Mouse (Mus musculus): Measurements from ENCODE around the gene Thbs2. TPM values are rescaled to one million over a fixed set of nuclear protein-coding genes. Genes with fewer than 3 reads are reported as not detected.

Thbs2 gene
- polyA plus RNA-seq, 1 experiment from 2014 or later, result 1.1 TPM

DNA sequence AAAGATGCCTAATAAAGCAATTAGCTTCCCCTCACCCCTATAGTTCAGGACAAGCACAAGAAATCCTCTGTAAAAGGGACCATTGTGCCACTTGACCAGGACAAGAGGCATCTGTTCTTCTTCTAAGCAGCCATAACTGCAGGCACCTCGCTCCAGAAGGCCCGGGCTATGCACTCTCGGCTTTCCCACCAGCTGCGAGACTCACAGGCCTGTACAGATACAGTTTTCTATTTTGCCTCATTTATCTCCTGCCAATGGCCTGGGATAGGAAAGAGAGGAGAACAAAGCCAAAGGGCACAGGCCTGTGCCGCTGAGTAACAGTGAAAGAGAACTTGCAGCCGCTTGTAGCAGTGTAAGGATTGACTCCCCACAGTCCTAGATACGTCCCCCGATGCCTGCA lies 20.7 kb upstream of the Thbs2 start:
- DNase-seq (no peak), ATAC-seq (ENCODE audit: low read depth) (no peak)

DNA sequence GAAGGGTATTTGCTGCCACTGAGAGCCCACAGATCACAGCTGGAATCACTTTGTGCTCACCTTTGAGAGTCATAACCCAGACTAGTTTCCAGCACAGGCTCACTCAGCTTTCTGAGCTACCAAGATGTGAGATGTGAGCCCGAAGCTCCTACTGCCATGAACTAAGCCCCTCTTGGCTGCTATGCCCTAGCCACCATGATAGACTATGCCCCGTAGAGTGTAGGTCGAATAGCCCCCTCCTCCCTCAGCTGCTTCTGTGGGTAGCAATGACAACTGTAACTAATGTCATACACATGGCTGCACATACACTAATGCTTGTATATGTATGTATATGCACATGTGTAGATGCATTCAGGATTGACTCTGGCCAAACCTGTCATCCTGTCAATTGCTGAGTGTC lies 20.3 kb upstream of the Thbs2 start:
- H3K36me3 ChIP-seq, result no peaks in the 10 kb centered on the region
- WGBS (ENCODE audit: insufficient replicate concordance), result 59% methylated on average over 3 of the region's 3 CpGs
- ATAC-seq (ENCODE audit: low read depth) (no peak), DNase-seq (no peak)
- H3K27me3 ChIP-seq, result no peaks in the 10 kb centered on the region
- H3K9me3 ChIP-seq (replicated peaks), result no peaks in the 10 kb centered on the region
- no peak overlapping the region for H3K27ac ChIP-seq
- no peak overlapping the region for H3K4me3 ChIP-seq (replicated peaks)
- no peak overlapping the region for H3K4me2 ChIP-seq
- H3K4me1 ChIP-seq (replicated peaks), result no peaks in the 10 kb centered on the region
- no peak overlapping the region for H3K9ac ChIP-seq

More for the DNA sequence above, 20.7 kb upstream of the Thbs2 start:
- Histone ChIP-seq H3K27me3 (no peaks in the 10 kb centered on the region), H3K27ac (no peak overlapping the region), H3K4me3 (replicated peaks) (no peak overlapping the region), H3K9me3 (replicated peaks) (no peaks in the 10 kb centered on the region), H3K36me3 (no peaks in the 10 kb centered on the region), H3K4me2 (no peak overlapping the region), H3K9ac (no peak overlapping the region), H3K4me1 (replicated peaks) (no peaks in the 10 kb centered on the region)
- 73% methylated on average over 8 of the region's 8 CpGs for WGBS (ENCODE audit: insufficient replicate concordance)

DNA sequence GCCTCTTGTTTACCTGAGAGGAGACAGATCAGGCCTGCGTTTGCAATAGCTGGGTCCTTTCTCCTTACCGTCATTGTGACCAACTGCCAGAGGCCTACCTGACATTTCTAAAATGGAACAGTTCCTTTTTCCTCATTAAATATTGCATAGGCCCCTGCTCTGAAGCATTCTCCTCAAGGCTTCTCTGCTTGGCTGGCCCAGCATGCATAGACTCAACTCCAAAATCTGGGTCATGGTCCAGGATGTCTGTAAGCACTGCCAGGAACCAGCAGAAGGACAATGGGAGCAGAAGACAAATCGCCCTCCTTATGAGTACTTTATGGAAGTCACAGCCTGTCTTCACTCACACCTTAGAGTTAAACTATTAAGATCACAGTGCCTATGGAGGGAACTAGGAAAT lies 17.7 kb upstream of the Thbs2 start:
- no peaks in the 10 kb centered on the region for H3K36me3 ChIP-seq
- no peak overlapping the region for H3K4me2 ChIP-seq
- no peak overlapping the region for H3K9ac ChIP-seq
- H3K27me3 ChIP-seq, result no peaks in the 10 kb centered on the region
- 64% methylated on average over 3 of the region's 3 CpGs for WGBS (ENCODE audit: insufficient replicate concordance)
- no peak overlapping the region for H3K4me3 ChIP-seq (replicated peaks)
- ATAC-seq (ENCODE audit: low read depth) (no peak), DNase-seq (no peak)
- no peaks in the 10 kb centered on the region for H3K9me3 ChIP-seq (replicated peaks)
- H3K27ac ChIP-seq, result no peak overlapping the region
- H3K4me1 ChIP-seq (replicated peaks), result no peaks in the 10 kb centered on the region

DNA sequence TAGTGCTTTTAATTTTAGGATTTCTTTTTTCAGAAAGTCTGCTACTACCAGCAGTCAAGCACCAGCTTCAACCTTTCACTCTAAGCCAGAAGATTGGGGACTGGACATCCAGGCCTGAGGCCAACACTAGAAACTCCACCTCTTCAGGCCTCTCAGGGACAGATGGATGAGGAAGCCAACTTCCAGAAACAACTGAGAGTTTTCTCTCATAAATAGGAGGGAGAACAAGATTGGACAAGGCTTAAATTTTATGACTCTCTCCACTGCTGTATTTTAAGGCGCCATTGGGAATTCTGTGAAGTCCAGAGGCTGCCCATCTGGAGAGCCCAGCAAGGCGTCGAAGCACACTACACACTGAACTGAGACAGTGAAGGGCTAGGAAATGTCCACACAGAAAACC lies 17.0 kb upstream of the Thbs2 start:
- no peak overlapping the region for H3K4me3 ChIP-seq (replicated peaks)
- DNase-seq (no peak), ATAC-seq (ENCODE audit: low read depth) (no peak)
- no peaks in the 10 kb centered on the region for H3K9me3 ChIP-seq (replicated peaks)
- no peak overlapping the region for H3K9ac ChIP-seq
- H3K27ac ChIP-seq, result no peak overlapping the region
- H3K27me3 ChIP-seq, result no peaks in the 10 kb centered on the region
- no peaks in the 10 kb centered on the region for H3K36me3 ChIP-seq
- no peaks in the 10 kb centered on the region for H3K4me1 ChIP-seq (replicated peaks)
- H3K4me2 ChIP-seq, result no peak overlapping the region
- WGBS (ENCODE audit: insufficient replicate concordance), result 76% methylated on average over 3 of the region's 3 CpGs

DNA sequence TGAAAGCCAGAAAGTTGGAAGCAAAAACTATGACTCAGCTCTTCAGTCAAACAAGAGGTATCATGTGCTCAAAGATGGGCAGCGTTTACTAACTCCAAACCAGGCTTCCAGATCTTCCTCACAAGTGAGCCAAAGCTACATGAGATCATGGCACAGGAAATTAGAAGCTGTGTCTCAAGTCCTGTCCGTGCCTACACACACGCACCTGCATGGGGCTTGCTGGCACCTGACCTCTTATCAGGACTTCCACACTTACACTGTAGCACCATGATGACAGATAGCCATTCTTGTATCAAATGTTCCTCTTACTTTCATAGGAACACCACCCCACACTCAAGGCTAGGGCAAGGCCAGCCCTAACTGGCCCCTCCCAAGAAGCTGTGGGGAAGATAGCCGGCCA lies 12.0 kb upstream of the Thbs2 start:
- ATAC-seq (ENCODE audit: low read depth) (no peak), DNase-seq (no peak)
- no peak overlapping the region for H3K4me3 ChIP-seq (replicated peaks)
- no peak overlapping the region for H3K4me2 ChIP-seq
- H3K4me1 ChIP-seq (replicated peaks), result no peaks in the 10 kb centered on the region
- H3K9me3 ChIP-seq (replicated peaks), result no peaks in the 10 kb centered on the region
- H3K36me3 ChIP-seq, result no peaks in the 10 kb centered on the region
- WGBS (ENCODE audit: insufficient replicate concordance), result 58% methylated on average over 4 of the region's 4 CpGs
- H3K27ac ChIP-seq, result no peak overlapping the region
- no peak overlapping the region for H3K9ac ChIP-seq
- no peaks in the 10 kb centered on the region for H3K27me3 ChIP-seq

DNA sequence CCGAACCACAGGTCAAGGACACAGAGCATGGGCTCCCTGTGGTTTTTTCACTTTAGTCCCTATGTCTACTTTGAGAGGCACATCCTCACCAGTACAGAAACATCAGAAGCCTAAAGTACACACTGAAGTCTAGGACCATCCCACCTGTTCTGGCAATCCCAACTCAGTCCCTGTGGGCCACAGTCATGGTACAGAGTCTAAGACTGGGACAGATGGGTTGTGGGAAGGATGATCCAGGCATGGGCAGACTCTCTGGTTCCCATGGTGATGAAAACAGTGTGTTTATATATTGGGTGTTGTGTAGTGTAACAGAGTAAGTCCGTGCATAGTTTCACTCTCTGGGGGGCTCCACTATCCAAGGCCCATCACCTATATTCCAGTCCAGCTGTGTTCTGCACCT lies 11.4 kb upstream of the Thbs2 start:
- Histone ChIP-seq H3K9me3 (replicated peaks) (no peaks in the 10 kb centered on the region), H3K4me3 (replicated peaks) (no peak overlapping the region), H3K4me2 (no peak overlapping the region), H3K27me3 (no peaks in the 10 kb centered on the region), H3K27ac (no peak overlapping the region), H3K36me3 (no peaks in the 10 kb centered on the region), H3K9ac (no peak overlapping the region), H3K4me1 (replicated peaks) (no peaks in the 10 kb centered on the region)
- WGBS (ENCODE audit: insufficient replicate concordance), result 58% methylated on average over 2 of the region's 2 CpGs
- ATAC-seq (ENCODE audit: low read depth), result no peak
- DNase-seq, result no peak

DNA sequence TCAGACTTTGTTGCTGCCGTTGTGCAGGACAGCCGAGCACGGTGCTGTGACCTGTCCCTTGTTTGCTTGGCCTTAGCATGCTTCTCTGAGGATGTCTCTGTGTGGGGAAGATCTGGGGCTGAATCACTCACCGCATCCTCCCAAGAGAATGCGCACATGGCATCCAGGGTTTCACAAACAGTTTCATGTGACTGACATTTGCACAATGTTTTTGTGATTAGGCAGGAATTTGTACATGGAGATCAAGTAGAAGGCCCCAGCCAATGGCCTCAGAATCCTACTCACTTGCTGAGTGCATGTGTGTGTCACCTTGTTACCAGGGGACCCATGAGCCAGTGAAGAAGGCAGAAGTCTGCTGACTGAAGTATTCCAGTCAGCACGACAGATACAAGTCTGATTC lies 9.7 kb upstream of the Thbs2 start:
- Histone ChIP-seq H3K27ac (no peak overlapping the region), H3K27me3 (no peaks in the 10 kb centered on the region), H3K4me3 (replicated peaks) (no peak overlapping the region), H3K4me1 (replicated peaks) (no peaks in the 10 kb centered on the region), H3K9me3 (replicated peaks) (no peaks in the 10 kb centered on the region), H3K9ac (no peak overlapping the region), H3K36me3 (no peaks in the 10 kb centered on the region), H3K4me2 (no peak overlapping the region)
- DNase-seq (no peak), ATAC-seq (ENCODE audit: low read depth) (no peak)
- 65% methylated on average over 6 of the region's 6 CpGs for WGBS (ENCODE audit: insufficient replicate concordance)

DNA sequence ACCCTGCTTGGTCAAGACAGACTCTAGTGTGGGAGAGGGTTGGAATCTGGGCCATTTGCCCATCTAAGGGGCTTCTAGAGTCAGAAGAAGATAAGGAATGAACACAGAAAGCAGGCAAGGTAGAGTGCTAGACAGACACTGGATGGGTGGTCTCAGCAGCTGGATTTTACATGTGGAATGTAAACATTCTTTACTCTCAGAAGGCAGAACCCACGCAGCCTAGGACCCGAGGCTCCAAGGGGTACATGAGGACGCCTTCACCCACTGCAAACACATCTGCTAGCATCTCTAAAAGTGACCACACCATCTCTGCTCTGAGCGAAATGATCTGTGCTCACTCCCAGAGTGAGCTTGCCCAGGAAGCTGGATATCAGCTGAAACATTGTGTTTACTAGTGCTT lies 9.2 kb upstream of the Thbs2 start:
- Histone ChIP-seq H3K27ac (no peak overlapping the region), H3K9ac (no peak overlapping the region), H3K4me1 (replicated peaks) (no peaks in the 10 kb centered on the region), H3K9me3 (replicated peaks) (no peaks in the 10 kb centered on the region), H3K27me3 (no peaks in the 10 kb centered on the region), H3K36me3 (no peaks in the 10 kb centered on the region), H3K4me3 (replicated peaks) (no peak overlapping the region), H3K4me2 (no peak overlapping the region)
- ATAC-seq (ENCODE audit: low read depth) (no peak), DNase-seq (no peak)
- 37% methylated on average over 4 of the region's 4 CpGs for WGBS (ENCODE audit: insufficient replicate concordance)

DNA sequence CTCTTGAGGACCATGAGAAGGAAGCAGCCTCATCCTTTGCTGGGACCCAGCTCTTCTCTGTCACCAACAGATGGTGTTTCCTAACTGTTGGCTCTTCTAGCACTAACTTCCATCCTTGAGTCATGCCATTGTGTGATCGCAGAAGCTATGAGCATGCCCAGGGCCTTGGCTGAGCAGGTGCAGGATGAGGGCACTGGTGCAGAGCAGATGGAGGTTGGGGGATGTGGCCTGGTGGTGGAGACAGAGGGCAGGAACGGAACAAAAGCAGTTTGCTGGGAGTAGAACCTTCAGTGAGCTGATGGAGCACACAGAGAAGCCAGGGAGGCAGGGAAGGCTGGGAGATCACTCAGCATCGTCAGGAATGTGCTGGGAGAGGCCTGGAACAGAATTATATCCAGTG lies 8.7 kb upstream of the Thbs2 start:
- no peaks in the 10 kb centered on the region for H3K4me1 ChIP-seq (replicated peaks)
- WGBS (ENCODE audit: insufficient replicate concordance), result 32% methylated on average over 3 of the region's 3 CpGs
- H3K9me3 ChIP-seq (replicated peaks), result no peaks in the 10 kb centered on the region
- no peak overlapping the region for H3K4me3 ChIP-seq (replicated peaks)
- no peaks in the 10 kb centered on the region for H3K36me3 ChIP-seq
- no peak overlapping the region for H3K27ac ChIP-seq
- DNase-seq (no peak), ATAC-seq (ENCODE audit: low read depth) (no peak)
- H3K4me2 ChIP-seq, result no peak overlapping the region
- H3K27me3 ChIP-seq, result no peaks in the 10 kb centered on the region
- no peak overlapping the region for H3K9ac ChIP-seq

DNA sequence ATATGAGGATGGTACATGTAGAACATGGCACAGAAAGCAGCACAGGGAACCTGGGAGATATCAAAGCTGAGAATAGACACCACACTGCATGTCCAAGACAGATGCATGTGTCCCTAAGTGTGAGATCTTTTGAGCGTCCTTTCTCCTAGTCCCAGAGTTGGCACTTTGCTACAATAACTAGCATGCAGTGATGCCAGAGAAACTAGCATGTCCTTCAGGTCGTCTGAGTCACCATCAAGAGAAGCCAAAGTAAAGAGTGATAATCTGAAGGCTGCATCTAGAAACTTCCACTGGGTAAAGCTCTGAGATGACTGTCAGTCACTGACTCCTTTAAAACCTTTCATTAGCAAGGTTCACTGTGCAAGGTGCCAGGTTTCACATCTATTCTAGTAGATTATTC lies 7.9 kb upstream of the Thbs2 start:
- Histone ChIP-seq H3K4me2 (no peak overlapping the region), H3K27ac (no peak overlapping the region), H3K4me1 (replicated peaks) (no peaks in the 10 kb centered on the region), H3K9ac (no peak overlapping the region), H3K36me3 (no peaks in the 10 kb centered on the region), H3K9me3 (replicated peaks) (no peaks in the 10 kb centered on the region), H3K4me3 (replicated peaks) (no peak overlapping the region), H3K27me3 (no peaks in the 10 kb centered on the region)
- no peak for DNase-seq
- whole genome bisulfite sequencing (ENCODE audit: insufficient replicate concordance), result 31% methylated on average over 2 of the region's 2 CpGs
- ATAC-seq (ENCODE audit: low read depth), result no peak

DNA sequence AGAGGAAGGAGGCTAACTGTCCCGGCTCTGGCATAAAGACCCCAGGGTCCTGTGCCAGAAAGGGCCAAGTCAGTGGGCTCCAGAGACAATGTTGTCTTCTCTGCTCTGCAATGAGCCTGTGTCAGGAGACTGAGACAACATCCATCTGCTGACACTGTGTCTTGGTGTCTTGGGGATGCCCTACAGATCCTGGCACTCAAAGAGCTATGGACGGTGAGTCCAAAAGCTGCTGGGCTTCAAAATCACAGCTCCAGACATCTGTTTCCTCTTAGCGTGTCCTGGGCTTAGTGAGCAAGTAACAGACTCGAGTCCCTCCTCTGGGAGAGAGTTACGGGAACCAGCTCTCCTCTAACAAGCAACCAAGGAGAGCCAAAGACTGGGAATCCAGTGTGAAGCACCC lies 6.2 kb upstream of the Thbs2 start:
- no peaks in the 10 kb centered on the region for H3K36me3 ChIP-seq
- no peaks in the 10 kb centered on the region for H3K4me1 ChIP-seq (replicated peaks)
- H3K9me3 ChIP-seq (replicated peaks), result no peaks in the 10 kb centered on the region
- WGBS (ENCODE audit: insufficient replicate concordance), result 55% methylated on average over 5 of the region's 5 CpGs
- no peak overlapping the region for H3K4me2 ChIP-seq
- ATAC-seq (ENCODE audit: low read depth), result no peak
- H3K4me3 ChIP-seq (replicated peaks), result no peak overlapping the region
- no peak overlapping the region for H3K9ac ChIP-seq
- no peak for DNase-seq
- H3K27me3 ChIP-seq, result no peaks in the 10 kb centered on the region
- H3K27ac ChIP-seq, result no peak overlapping the region

DNA sequence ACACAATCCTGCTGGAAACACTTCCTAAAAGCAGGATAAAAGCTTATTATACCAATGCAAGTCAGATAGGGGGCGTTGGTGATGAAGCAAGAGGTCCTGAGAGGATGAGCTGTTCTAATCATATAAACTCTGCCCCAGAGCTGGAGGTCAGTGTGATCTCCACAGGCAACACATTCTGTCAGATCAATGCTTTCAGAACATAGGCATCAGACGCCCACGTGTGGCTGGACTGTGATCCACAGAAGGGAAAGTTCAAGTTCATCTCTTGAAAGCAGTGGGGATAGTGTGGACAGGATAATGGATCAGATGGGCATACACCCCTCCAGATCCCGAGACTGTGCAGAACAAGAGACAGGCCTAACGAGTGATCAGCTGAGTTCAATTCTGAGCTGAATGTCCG lies 4.2 kb upstream of the Thbs2 start:
- DNase-seq (no peak), ATAC-seq (ENCODE audit: low read depth) (no peak)
- no peaks in the 10 kb centered on the region for H3K4me1 ChIP-seq (replicated peaks)
- H3K27me3 ChIP-seq, result no peaks in the 10 kb centered on the region
- H3K27ac ChIP-seq, result no peak overlapping the region
- 41% methylated on average over 6 of the region's 6 CpGs for WGBS (ENCODE audit: insufficient replicate concordance)
- no peak overlapping the region for H3K4me3 ChIP-seq (replicated peaks)
- no peak overlapping the region for H3K9ac ChIP-seq
- no peak overlapping the region for H3K4me2 ChIP-seq
- H3K36me3 ChIP-seq, result no peaks in the 10 kb centered on the region
- no peaks in the 10 kb centered on the region for H3K9me3 ChIP-seq (replicated peaks)

DNA sequence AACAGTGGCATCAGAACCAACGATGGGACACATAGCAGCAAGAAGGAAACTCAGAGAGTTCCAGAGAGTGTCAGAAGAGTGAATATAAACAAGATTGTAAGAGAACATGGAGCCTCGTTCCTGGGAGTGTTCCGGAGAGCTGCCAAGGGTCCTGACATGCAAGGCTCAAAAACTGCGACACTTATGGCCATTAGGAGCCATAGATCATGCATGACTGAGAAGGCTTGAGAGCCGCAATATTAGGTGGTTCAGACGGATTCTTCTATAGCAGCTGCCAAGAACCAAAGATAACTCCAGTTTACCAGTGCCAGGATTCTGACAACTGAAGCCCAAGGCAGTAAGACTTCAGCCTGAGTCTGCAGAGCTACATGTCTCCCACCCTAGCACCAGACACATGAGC lies 3.1 kb upstream of the Thbs2 start:
- H3K36me3 ChIP-seq, result no peaks in the 10 kb centered on the region
- ATAC-seq (ENCODE audit: low read depth), result no peak
- no peak overlapping the region for H3K9ac ChIP-seq
- no peaks in the 10 kb centered on the region for H3K27me3 ChIP-seq
- no peak overlapping the region for H3K27ac ChIP-seq
- H3K4me1 ChIP-seq (replicated peaks), result no peaks in the 10 kb centered on the region
- DNase-seq, result no peak
- H3K9me3 ChIP-seq (replicated peaks), result no peaks in the 10 kb centered on the region
- no peak overlapping the region for H3K4me2 ChIP-seq
- no peak overlapping the region for H3K4me3 ChIP-seq (replicated peaks)
- WGBS (ENCODE audit: insufficient replicate concordance), result 51% methylated on average over 6 of the region's 6 CpGs
